Mouse (Mus musculus) E14TG2a.4 (cell line): ENCODE measurements around the gene Polr3h.

Experiments
- CTCF ChIP-seq: conservative IDR thresholded peaks from 2 replicates; pipeline ENCODE4 v1.5.1; 2014; ENCODE audit warnings: low read length
- POU5F1 ChIP-seq: IDR thresholded peaks from 2 replicates; pipeline ENCODE4 v1.6.1; 2014; ENCODE audit warnings: low read length, borderline replicate concordance

GRCm38 (mm10) chr15:81886795-81887550 is 39.1 kb downstream of the Polr3h start:
- TF ChIP-seq POU5F1 (no peak), CTCF (no peak)
